Mouse (Mus musculus): ENCODE measurements around the gene Ttc30a2.
A peak's percentile ranks its signal among the peaks of the same experiment; 100 is the strongest.
"Not testable (repeated sequence)": the region's sequence is repeated elsewhere in the genome, so short reads cannot be mapped to it uniquely, and the experiment has no call there.

Ttc30a2 gene

GRCm38 (mm10) chr2:75977752-75978368, at the start of gene Ttc30a2:
TSS of gene Ttc30a2 (minus strand) at chr2:75978170.
- not testable (repeated sequence) for DNase-seq

- no peak for DNase-seq
These were observed 38.9 kb upstream of the Ttc30a2 start for GRCm38 (mm10) chr2:76016890-76017289.

- DNase-seq: no peak
These were observed 38.2 kb upstream of the Ttc30a2 start for GRCm38 (mm10) chr2:76016136-76016535.

- no peak for DNase-seq
These were observed 37.5 kb upstream of the Ttc30a2 start for GRCm38 (mm10) chr2:76015460-76015859.

GRCm38 (mm10) chr2:76014659-76015058, 36.7 kb upstream of the Ttc30a2 start:
- no peak for DNase-seq

- DNase-seq: no peak
These were observed 28.2 kb upstream of the Ttc30a2 start for GRCm38 (mm10) chr2:76006194-76006593.

- DNase-seq: no peak
These were observed 24.9 kb upstream of the Ttc30a2 start for GRCm38 (mm10) chr2:76002899-76003298.

GRCm38 (mm10) chr2:76001392-76001791, 23.4 kb upstream of the Ttc30a2 start:
- DNase-seq: peak; percentile 53 to 59

GRCm38 (mm10) chr2:75999636-76000035, 21.7 kb upstream of the Ttc30a2 start:
- DNase-seq: no peak

- peak; percentile 45 to 59 for DNase-seq
These were observed 20.7 kb upstream of the Ttc30a2 start for GRCm38 (mm10) chr2:75998692-75999091.

GRCm38 (mm10) chr2:75997726-75998125, 19.8 kb upstream of the Ttc30a2 start:
- no peak for DNase-seq

- no peak for DNase-seq
These were observed 16.9 kb upstream of the Ttc30a2 start for GRCm38 (mm10) chr2:75994841-75995240.

GRCm38 (mm10) chr2:75991581-75992205, 13.7 kb upstream of the Ttc30a2 start:
- DNase-seq: no peak

GRCm38 (mm10) chr2:75990885-75991539, 13.0 kb upstream of the Ttc30a2 start:
- peak; percentile 41 to 66 for DNase-seq

- DNase-seq: no peak
These were observed 11.7 kb upstream of the Ttc30a2 start for GRCm38 (mm10) chr2:75989694-75990093.

- DNase-seq: no peak
These were observed 10.9 kb upstream of the Ttc30a2 start for GRCm38 (mm10) chr2:75988779-75989363.

- DNase-seq: no peak
These were observed 10.4 kb upstream of the Ttc30a2 start for GRCm38 (mm10) chr2:75988378-75988777.

- no peak for DNase-seq
These were observed 9.8 kb upstream of the Ttc30a2 start for GRCm38 (mm10) chr2:75987739-75988138.

- peak; percentile 60 to 66 for DNase-seq
These were observed 7.2 kb upstream of the Ttc30a2 start for GRCm38 (mm10) chr2:75985124-75985523.

- DNase-seq: no peak
These were observed 5.9 kb upstream of the Ttc30a2 start for GRCm38 (mm10) chr2:75983847-75984246.

GRCm38 (mm10) chr2:75983091-75983490, 5.1 kb upstream of the Ttc30a2 start:
- DNase-seq: no peak

GRCm38 (mm10) chr2:75982626-75983025, 4.7 kb upstream of the Ttc30a2 start:
- DNase-seq: no peak

GRCm38 (mm10) chr2:75981440-75982081, 3.6 kb upstream of the Ttc30a2 start, which contains the start of gene Ttc30a1:
TSS of gene Ttc30a1 (minus strand) at chr2:75981967.
- DNase-seq: peak; percentile 68 to 79
